Mouse (Mus musculus): ENCODE measurements at regions not wholly inside any gene's neighbourhood (a gene's known extent, or its start where the extent isn't known, plus 50 kb on each side); places are given as distances from the start of the nearest gene placed in this dataset.
"Not testable (repeated sequence)": the region's sequence is repeated elsewhere in the genome, so short reads cannot be mapped to it uniquely, and the experiment has no call there.

DNA sequence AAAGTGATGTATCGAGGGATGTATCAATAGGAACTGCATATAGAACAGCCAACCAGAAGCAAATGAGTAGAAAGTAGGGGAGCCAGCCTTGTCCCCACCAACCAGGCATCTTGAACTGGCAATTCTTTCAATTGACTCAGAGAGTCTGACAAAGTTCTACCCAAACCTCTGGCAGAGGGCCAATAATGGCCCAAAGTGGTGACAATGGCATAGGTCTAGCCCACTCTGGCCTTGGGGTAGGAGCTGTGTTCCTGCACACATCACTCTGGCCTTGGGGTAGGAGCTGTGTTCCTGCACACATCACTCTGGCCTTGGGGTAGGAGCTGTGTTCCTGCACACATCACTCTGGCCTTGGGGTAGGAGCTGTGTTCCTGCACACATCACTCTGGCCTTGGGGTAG, 373.5 kb downstream of the Tcerg1l start:
- H3K4me3 ChIP-seq (ENCODE audit: low read length); H3K27me3 ChIP-seq (ENCODE audit: control insufficient read depth, insufficient read depth, low read depth, low read length); H3K36me3 ChIP-seq (ENCODE audit: control insufficient read depth, insufficient read depth, low read length); H3K27ac ChIP-seq (ENCODE audit: low read length); H3K4me1 ChIP-seq (replicated peaks; ENCODE audit: control insufficient read depth, insufficient read depth, low read length); H3K9me3 ChIP-seq (ENCODE audit: control insufficient read depth, low read length); H3K9ac ChIP-seq (ENCODE audit: low read length); H3K4me2 ChIP-seq (ENCODE audit: low read depth, low read length); ATAC-seq (ENCODE audit: low read depth): not testable (repeated sequence)
- WGBS, result 91% methylated on average over 1 of the region's 1 CpGs

DNA sequence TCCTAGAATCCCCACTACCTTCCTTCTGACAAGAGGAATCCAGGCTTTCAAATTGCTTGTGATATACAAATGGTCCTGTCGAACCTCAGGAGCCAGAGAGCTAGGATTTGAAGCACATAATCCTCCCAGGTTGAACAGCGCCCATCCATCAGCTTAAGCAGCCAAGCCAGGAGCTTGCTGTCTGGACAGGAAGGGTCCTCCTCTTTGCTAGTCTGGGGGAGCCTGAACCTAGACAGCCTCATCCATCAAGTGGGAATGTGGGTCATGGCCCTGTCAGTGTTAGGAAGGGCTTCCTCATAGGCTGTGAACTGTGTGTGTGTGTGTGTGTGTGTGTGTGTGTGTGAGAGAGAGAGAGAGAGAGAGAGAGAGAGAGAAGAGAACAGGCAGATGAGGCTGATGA, 345.8 kb downstream of the Tcerg1l start:
- Histone ChIP-seq H3K9me3 (ENCODE audit: control insufficient read depth, low read length) (no peaks in the 10 kb centered on the region), H3K4me3 (ENCODE audit: low read length) (no peak overlapping the region), H3K36me3 (ENCODE audit: control insufficient read depth, insufficient read depth, low read length) (no peaks in the 10 kb centered on the region), H3K4me2 (ENCODE audit: low read depth, low read length) (no peak overlapping the region), H3K9ac (ENCODE audit: low read length) (no peak overlapping the region), H3K4me1 (replicated peaks; ENCODE audit: control insufficient read depth, insufficient read depth, low read length) (no peaks in the 10 kb centered on the region), H3K27ac (ENCODE audit: low read length) (no peak overlapping the region), H3K27me3 (ENCODE audit: control insufficient read depth, insufficient read depth, low read depth, low read length) (no peaks in the 10 kb centered on the region)
- ATAC-seq (ENCODE audit: low read depth), result no peak
- WGBS, result 16% methylated on average over 2 of the region's 2 CpGs

GRCm38 (mm10) chr7:138054756-138055155, 342.8 kb downstream of the Tcerg1l start:
- Histone ChIP-seq H3K9me3 (ENCODE audit: control insufficient read depth, low read length) (no peaks in the 10 kb centered on the region), H3K9ac (ENCODE audit: low read length) (no peak overlapping the region), H3K4me1 (replicated peaks; ENCODE audit: control insufficient read depth, insufficient read depth, low read length) (no peaks in the 10 kb centered on the region), H3K4me2 (ENCODE audit: low read depth, low read length) (no peak overlapping the region), H3K27ac (ENCODE audit: low read length) (no peak overlapping the region), H3K4me3 (ENCODE audit: low read length) (no peak overlapping the region), H3K27me3 (ENCODE audit: control insufficient read depth, insufficient read depth, low read depth, low read length) (no peaks in the 10 kb centered on the region), H3K36me3 (ENCODE audit: control insufficient read depth, insufficient read depth, low read length) (no peaks in the 10 kb centered on the region)
- no peak for ATAC-seq (ENCODE audit: low read depth)
- 81% methylated on average over 8 of the region's 8 CpGs for WGBS

DNA sequence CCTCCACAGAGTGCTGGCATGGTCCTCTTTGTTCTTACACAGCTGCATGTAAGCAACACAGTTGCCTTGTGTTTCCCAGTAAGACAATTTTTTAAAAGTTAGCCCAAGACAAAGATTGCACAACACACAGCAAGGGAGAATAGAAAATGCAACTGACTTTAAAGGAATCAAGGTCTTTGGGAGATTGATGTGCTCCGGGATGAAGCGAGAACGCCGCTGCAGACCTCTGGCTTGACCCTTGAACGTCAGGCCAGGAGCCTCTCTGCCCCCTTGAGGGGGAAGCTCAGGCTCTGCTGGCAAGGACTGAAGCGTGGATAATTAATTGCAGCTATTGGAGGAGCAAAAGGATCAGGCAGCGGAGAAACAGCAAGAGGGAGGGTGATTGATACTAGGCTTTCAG, 336.4 kb downstream of the Tcerg1l start:
- Histone ChIP-seq H3K4me3 (ENCODE audit: low read length) (no peak overlapping the region), H3K4me1 (replicated peaks; ENCODE audit: control insufficient read depth, insufficient read depth, low read length) (no peaks in the 10 kb centered on the region), H3K27me3 (ENCODE audit: control insufficient read depth, insufficient read depth, low read depth, low read length) (no peaks in the 10 kb centered on the region), H3K36me3 (ENCODE audit: control insufficient read depth, insufficient read depth, low read length) (no peaks in the 10 kb centered on the region), H3K9me3 (ENCODE audit: control insufficient read depth, low read length) (no peaks in the 10 kb centered on the region), H3K4me2 (ENCODE audit: low read depth, low read length) (no peak overlapping the region), H3K27ac (ENCODE audit: low read length) (no peak overlapping the region), H3K9ac (ENCODE audit: low read length) (no peak overlapping the region)
- 29% methylated on average over 7 of the region's 7 CpGs for WGBS
- no peak for ATAC-seq (ENCODE audit: low read depth)

DNA sequence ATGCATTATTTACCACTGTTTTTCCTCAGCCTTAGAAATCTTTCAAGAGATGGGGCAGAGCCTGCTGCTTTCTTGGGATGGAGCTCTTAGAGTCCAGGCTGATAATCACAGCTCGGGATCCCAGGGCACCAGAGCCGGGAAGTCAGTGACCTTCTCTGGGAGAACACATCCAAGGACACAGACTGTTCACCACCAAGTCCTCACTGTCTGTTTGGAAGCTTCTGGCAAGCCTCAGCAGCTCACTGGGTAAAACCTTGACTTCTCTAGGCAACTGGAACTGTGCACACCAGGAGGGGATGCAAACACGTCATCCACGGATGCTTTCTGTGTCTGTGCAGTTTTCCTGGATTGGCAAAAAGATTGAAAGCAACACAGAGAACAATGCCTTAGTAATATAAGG, 330.6 kb downstream of the Tcerg1l start:
- no peak overlapping the region for H3K9ac ChIP-seq (ENCODE audit: low read length)
- no peak overlapping the region for H3K27ac ChIP-seq (ENCODE audit: low read length)
- H3K4me3 ChIP-seq (ENCODE audit: low read length), result no peak overlapping the region
- H3K4me2 ChIP-seq (ENCODE audit: low read depth, low read length), result no peak overlapping the region
- ATAC-seq (ENCODE audit: low read depth), result no peak
- WGBS, result 71% methylated on average over 4 of the region's 4 CpGs
- no peaks in the 10 kb centered on the region for H3K27me3 ChIP-seq (ENCODE audit: control insufficient read depth, insufficient read depth, low read depth, low read length)
- no peaks in the 10 kb centered on the region for H3K9me3 ChIP-seq (ENCODE audit: control insufficient read depth, low read length)
- H3K36me3 ChIP-seq (ENCODE audit: control insufficient read depth, insufficient read depth, low read length), result no peaks in the 10 kb centered on the region
- H3K4me1 ChIP-seq (replicated peaks; ENCODE audit: control insufficient read depth, insufficient read depth, low read length), result no peaks in the 10 kb centered on the region

GRCm38 (mm10) chr7:138075231-138075630, 322.3 kb downstream of the Tcerg1l start:
- ATAC-seq (ENCODE audit: low read depth), result no peak
- H3K4me1 ChIP-seq (replicated peaks; ENCODE audit: control insufficient read depth, insufficient read depth, low read length), result no peaks in the 10 kb centered on the region
- no peak overlapping the region for H3K27ac ChIP-seq (ENCODE audit: low read length)
- H3K4me2 ChIP-seq (ENCODE audit: low read depth, low read length), result no peak overlapping the region
- no peak overlapping the region for H3K4me3 ChIP-seq (ENCODE audit: low read length)
- H3K36me3 ChIP-seq (ENCODE audit: control insufficient read depth, insufficient read depth, low read length), result no peaks in the 10 kb centered on the region
- no peak overlapping the region for H3K9ac ChIP-seq (ENCODE audit: low read length)
- WGBS, result 48% methylated on average over 3 of the region's 3 CpGs
- H3K27me3 ChIP-seq (ENCODE audit: control insufficient read depth, insufficient read depth, low read depth, low read length), result no peaks in the 10 kb centered on the region
- H3K9me3 ChIP-seq (ENCODE audit: control insufficient read depth, low read length), result no peaks in the 10 kb centered on the region

- WGBS, result 16% methylated on average over 5 of the region's 5 CpGs
- H3K27me3 ChIP-seq (ENCODE audit: control insufficient read depth, insufficient read depth, low read depth, low read length), result no peaks in the 10 kb centered on the region
- H3K36me3 ChIP-seq (ENCODE audit: control insufficient read depth, insufficient read depth, low read length), result no peaks in the 10 kb centered on the region
- no peak overlapping the region for H3K27ac ChIP-seq (ENCODE audit: low read length)
- H3K9ac ChIP-seq (ENCODE audit: low read length), result no peak overlapping the region
- no peak overlapping the region for H3K4me2 ChIP-seq (ENCODE audit: low read depth, low read length)
- no peaks in the 10 kb centered on the region for H3K9me3 ChIP-seq (ENCODE audit: control insufficient read depth, low read length)
- no peak overlapping the region for H3K4me3 ChIP-seq (ENCODE audit: low read length)
- H3K4me1 ChIP-seq (replicated peaks; ENCODE audit: control insufficient read depth, insufficient read depth, low read length), result no peaks in the 10 kb centered on the region
- ATAC-seq (ENCODE audit: low read depth), result peak; percentile 78
These were observed 313.6 kb downstream of the Tcerg1l start for GRCm38 (mm10) chr7:138083980-138084379.

DNA sequence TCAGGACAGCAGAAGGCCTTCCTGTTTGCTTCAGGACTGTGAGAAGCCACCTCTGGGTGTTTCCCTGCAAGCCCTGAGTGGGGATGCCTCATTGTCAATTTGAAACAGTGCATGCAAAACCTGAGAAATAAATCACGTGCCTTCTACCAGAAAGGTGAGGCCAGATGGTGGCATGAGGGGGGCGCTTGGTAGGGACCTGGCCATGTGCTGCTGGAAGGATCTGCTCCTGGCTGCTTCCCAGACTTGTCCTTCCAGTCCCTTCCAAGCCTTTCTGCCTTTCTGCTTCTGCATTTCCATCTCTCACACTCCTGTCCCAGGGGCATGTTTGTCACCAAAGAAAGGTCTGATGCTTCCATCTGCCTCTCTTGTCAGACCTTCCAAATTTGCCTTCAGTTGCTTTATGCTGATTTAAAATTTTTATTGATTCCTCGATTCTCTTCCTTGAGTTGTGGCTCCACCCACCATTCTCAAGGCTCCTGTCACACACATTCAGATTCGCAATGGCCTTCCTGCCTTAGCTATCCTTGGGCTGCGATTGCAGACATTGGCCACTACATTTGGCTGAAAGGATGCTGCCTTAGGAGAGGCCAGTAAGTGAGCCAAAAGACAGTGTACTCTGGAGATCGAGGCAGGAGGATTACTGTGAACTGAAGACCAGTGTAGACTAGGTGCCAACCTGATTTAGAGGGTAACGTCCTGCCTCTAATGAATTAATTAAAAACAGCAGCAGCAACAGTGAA, 289.9 kb downstream of the Tcerg1l start:
- ATAC-seq (ENCODE audit: low read depth), result no peak
- 60% methylated on average over 7 of the region's 7 CpGs for WGBS
- H3K9ac ChIP-seq (ENCODE audit: low read length), result no peak overlapping the region

DNA sequence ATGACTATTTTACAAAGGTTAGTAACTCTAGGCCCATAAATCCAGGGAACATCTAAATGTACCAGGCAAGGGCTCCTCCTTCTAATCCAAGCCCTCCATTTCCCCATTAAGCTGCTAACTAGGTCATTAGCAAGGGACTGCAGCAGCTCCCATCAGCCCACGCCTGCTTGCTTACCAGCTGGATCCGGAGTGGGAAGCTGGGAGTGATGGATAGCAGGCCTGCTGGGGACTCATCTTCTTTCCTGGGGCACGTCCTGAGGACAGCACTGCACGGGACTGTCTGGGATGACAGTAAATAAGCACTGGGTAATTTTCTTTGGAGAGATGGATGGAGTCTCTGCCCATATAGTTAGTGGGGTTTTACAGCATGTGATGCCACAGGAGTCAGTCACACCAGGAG, 276.0 kb downstream of the Tcerg1l start:
- Histone ChIP-seq H3K36me3 (ENCODE audit: control insufficient read depth, insufficient read depth, low read length) (no peaks in the 10 kb centered on the region), H3K9me3 (ENCODE audit: control insufficient read depth, low read length) (no peaks in the 10 kb centered on the region), H3K4me3 (ENCODE audit: low read length) (no peak overlapping the region), H3K4me1 (replicated peaks; ENCODE audit: control insufficient read depth, insufficient read depth, low read length) (no peaks in the 10 kb centered on the region), H3K9ac (ENCODE audit: low read length) (no peak overlapping the region), H3K4me2 (ENCODE audit: low read depth, low read length) (no peak overlapping the region), H3K27ac (ENCODE audit: low read length) (no peak overlapping the region), H3K27me3 (ENCODE audit: control insufficient read depth, insufficient read depth, low read depth, low read length) (no peaks in the 10 kb centered on the region)
- no peak for ATAC-seq (ENCODE audit: low read depth)
- 28% methylated on average over 4 of the region's 4 CpGs for WGBS

More for the DNA sequence above, 289.9 kb downstream of the Tcerg1l start:
- Histone ChIP-seq H3K36me3 (ENCODE audit: control insufficient read depth, insufficient read depth, low read length) (no peaks in the 10 kb centered on the region), H3K27me3 (ENCODE audit: control insufficient read depth, insufficient read depth, low read depth, low read length) (no peaks in the 10 kb centered on the region), H3K4me1 (replicated peaks; ENCODE audit: control insufficient read depth, insufficient read depth, low read length) (no peaks in the 10 kb centered on the region), H3K4me2 (ENCODE audit: low read depth, low read length) (no peak overlapping the region), H3K9me3 (ENCODE audit: control insufficient read depth, low read length) (no peaks in the 10 kb centered on the region), H3K4me3 (ENCODE audit: low read length) (no peak overlapping the region), H3K27ac (ENCODE audit: low read length) (no peak overlapping the region)

GRCm38 (mm10) chr7:138129701-138130100, 267.8 kb downstream of the Tcerg1l start:
- ATAC-seq (ENCODE audit: low read depth), result no peak
- no peak overlapping the region for H3K27ac ChIP-seq (ENCODE audit: low read length)
- H3K27me3 ChIP-seq (ENCODE audit: control insufficient read depth, insufficient read depth, low read depth, low read length), result no peaks in the 10 kb centered on the region
- H3K9ac ChIP-seq (ENCODE audit: low read length), result no peak overlapping the region
- WGBS, result 44% methylated on average over 2 of the region's 2 CpGs
- H3K4me1 ChIP-seq (replicated peaks; ENCODE audit: control insufficient read depth, insufficient read depth, low read length), result no peaks in the 10 kb centered on the region
- H3K4me2 ChIP-seq (ENCODE audit: low read depth, low read length), result no peak overlapping the region
- H3K36me3 ChIP-seq (ENCODE audit: control insufficient read depth, insufficient read depth, low read length), result no peaks in the 10 kb centered on the region
- no peaks in the 10 kb centered on the region for H3K9me3 ChIP-seq (ENCODE audit: control insufficient read depth, low read length)
- H3K4me3 ChIP-seq (ENCODE audit: low read length), result no peak overlapping the region
